Mouse (Mus musculus): Measurements from ENCODE around the gene B830017H08Rik.
A peak's percentile ranks its signal among the peaks of the same experiment; 100 is the strongest.

Gene B830017H08Rik

DNA sequence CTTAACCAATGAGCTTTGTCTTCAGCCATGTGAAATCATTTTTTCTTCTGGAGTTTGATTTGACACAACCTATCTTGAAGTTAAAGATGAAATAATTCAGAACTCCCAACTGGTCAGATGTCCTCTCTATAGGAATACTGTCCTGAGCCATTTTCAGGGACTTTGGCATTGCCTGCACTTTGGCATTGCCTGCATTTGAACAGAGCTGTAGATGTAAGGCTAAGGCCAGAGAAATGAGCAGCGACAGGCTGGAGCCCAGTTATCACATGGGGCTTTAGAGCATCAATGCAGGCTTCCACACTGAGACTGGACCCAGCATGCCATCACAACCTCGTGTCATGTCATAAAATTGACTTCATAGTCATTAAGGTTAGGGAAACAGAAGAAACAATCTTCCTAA is 20.3 kb downstream of the B830017H08Rik start:
- no peak for DNase-seq

DNA sequence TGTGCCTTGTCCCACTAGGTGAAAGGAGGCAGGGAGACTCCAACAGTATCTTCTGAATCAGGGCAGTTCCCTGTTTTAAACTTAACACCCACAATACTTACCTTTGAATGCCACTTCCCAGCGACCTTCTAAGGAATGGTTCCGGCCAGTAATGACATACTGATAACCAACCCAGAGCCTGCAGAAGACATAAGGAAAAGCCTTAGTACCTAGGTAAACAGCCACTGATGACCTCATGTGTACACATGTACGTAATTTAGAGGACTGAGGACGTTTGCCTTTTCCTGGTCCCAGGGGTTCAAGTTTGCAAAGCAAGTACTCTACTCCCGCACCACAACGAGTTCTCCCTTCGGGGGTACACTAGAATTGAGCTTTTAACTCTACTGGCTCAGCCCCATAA is 24.2 kb downstream of the B830017H08Rik start:
- DNase-seq = no peak

DNA sequence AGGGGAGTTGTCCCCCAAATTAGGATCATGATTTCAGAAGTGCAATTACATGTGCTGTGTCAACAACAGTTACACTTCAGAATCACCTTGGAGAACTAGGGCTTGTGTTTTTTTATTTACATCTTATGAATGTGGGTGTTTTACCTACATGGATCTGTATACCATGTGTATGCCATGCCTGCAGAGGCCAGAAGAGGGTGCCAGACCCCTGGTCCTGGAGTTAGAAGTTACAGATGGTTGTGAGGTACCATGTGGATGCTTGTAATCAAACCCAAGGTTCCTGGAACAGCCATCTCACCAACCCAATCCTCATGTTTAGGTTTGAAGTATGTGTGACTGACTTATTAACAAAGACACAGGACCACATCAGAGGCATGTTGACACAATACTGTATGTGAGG is 25.7 kb downstream of the B830017H08Rik start:
- DNase-seq = no peak

DNA sequence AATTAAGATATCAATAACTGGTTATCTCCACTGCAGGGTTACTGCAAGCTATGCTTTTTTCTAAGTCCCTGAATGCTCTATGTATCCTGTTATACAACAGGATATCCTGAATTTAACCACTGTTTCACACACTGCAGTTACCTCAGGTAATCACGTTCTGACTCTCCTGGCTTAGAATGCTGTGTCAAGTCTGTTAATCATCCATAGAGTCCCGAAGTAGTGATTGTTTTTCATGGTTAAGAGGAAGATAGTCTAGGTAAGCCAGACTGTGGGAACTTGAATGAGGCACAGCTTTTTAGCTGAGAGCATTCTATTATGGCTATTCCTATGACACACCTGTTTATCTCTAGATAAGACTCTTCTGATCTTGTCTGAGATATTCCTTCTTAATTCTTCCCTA is 32.4 kb downstream of the B830017H08Rik start:
- peak in 1 of 2 experiments; percentile 58 for DNase-seq

DNA sequence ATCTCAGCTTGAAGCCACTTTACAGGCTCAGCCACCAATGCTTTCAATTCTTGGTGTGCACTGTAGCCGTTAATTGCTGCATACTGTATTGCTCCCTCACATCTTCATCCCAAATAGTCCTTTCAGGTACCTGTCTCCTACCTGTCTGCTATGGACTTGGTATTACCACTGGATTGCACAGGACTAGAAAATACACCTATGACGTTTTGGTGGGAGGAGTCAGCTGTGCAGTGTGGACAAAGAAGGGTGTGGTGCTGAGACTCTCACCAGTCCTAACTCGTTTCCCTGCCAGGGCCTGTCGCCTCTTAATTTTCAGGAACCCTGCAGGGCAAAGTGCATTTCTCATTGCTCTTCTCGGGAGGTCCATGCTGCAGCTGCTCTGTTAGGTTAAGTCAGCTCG is 32.8 kb downstream of the B830017H08Rik start:
- peak; percentile 31 to 46 for DNase-seq

DNA sequence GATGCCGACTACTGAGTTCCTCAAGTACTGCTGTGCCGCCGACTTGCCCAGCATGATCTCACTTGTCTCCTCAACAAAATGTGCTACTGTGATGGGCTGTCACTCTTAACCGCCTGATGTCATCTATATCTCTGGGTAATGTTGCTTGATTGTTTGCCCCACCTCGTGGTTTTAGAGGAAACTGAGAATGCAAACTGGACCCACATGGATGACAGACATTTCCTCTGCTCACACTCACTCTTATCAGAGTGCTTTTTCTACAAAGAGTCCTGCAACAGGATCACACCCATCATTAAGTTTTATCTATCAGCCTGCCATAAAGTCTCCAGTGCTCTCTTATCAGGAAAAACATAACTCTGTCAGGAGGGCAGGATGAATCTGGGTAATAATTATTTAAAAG is 38.3 kb downstream of the B830017H08Rik start:
- no peak for DNase-seq

DNA sequence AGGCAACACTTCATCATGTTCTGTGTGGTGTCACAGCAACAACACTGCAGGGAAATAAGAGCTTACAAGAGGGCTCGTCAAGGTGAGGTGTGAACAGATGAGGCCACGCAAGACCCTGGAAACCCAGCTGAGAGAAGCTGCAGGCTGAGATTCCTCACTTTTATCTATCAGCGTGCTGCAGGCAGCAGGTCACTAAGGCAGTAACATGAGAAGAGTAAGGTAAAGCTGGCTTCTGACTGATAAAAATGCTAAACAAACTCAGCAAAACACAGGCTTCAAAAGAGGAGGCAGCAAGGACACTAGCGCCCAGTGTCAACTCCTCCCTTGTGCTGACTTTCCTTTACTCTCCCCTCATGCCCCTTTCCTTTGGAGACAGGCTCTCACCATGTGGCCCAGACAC is 40.1 kb downstream of the B830017H08Rik start:
- DNase-seq = no peak

DNA sequence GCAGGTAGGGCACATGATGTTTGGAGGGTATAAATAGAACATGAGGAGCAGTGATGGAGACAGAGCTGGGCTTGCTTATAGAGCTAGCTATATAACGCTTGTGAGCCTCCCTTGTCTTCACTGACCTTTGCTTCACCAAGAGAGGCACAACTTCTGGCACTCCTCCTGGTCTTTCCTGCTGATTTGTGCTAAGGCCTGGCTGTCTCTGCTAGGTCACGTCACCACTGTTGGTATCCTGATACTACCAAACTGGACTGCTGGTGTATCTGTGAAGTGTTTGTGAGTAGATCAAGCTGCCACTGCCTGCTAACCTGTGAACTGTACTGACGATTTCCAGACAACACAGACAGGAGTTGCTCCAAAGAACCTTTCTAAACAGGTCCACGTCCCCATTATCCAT is 42.3 kb downstream of the B830017H08Rik start:
- no peak for DNase-seq

DNA sequence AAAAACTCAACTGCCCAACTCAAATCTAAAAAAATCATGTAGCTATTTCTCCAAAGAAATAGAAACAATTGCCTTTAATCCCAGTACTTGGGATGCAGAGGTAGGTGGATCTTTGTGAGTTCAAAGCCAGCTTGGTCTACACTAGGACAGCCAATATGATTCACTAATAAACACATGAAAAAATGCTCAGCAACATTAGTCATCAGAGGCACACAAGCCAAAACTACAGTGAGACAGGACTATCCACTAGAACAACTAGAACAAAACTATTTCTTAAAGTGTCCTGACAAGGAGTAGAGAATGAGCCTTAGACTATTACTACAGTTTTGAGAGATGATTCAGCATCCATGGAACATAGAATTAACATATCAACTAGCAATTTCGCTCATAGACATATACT is 43.2 kb downstream of the B830017H08Rik start:
- DNase-seq = no peak

DNA sequence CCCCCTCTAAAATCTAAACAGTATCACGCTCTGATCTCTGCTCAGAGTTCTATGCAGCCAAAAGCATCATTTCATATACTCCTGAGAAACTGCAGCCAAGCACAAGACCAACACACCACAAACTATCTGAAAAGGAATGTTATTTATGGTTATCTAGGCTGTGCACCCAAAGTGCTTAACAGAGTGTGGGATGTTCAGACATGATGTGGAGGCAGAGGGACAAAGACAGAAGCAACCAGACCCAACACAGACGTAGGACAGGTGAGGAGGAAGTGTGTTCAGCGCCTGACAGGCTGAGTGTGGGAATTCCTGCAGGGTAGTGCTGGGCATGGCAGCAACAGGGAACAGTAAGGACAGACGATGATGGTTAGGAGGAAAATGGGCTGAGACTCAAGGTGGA is 46.6 kb downstream of the B830017H08Rik start:
- no peak for DNase-seq

DNA sequence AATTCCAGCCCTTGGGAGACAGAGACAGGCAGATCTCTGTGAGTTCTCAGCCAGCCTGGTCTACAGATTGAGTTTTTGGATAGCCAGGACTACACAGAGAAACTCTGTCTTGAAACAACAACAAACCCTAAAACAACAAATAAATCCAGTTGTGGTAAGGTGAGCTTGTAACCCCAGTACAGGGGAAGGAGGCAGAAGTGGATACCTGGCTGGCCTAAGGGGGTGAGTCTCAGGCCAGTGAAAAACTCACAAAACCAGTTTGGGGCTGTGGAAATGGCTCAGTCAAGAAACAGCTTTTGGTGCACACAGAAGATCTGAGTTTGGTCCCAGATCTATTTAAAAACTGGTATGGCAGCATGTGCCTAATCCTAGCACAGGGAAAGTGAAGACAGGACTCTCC is 49.3 kb downstream of the B830017H08Rik start:
- DNase-seq = peak in 1 of 2 experiments; percentile 22

DNA sequence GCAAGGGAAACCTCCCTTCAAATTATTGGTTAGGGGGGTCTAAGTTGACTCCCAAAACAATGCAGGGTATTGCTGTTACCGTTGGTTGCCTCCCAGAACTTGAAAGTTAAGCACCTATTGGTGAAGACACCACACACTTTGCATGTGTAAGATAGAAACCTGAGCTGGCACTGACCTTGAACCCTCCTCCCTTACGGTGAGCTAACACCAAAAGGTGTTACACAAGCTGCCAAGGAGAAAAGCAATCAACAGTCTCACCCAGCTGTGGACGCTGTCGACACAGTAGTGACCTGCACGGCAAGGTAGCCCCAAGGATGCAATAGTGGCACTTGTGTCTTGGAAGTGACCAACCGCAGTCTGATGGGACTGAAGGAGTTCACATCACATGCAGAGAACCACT is 51.2 kb downstream of the B830017H08Rik start:
- DNase-seq = no peak

Data from kidney, adult 8-10 months (tissue).